Mouse (Mus musculus) limb, embryonic 15.5 days (tissue): ENCODE results near the gene 4930452B06Rik. TPM values are rescaled to one million over a fixed set of nuclear protein-coding genes. Genes with fewer than 3 reads are reported as not detected.

Experiments
- ATAC-seq: fragments of 200-750 bp; cut with Nextera tagmentation; 2 replicates; pipeline ENCODE4 v1.8.0; 2017; ENCODE audit warnings: low read depth, moderate TSS enrichment; ENCODE audit not compliant: insufficient number of reproducible peaks, low FRiP score, low TSS enrichment
- H3K27ac ChIP-seq: fragments of 300-500 bp; sonication (generic); 2 replicates; pipeline ENCODE4 v1.5.1; 2015; ENCODE audit warnings: moderate library complexity, mild to moderate bottlenecking, inconsistent platforms
- H3K27me3 ChIP-seq: fragments of 300-500 bp; sonication (generic); 2 replicates; pipeline ENCODE4 v1.6.1; 2015; ENCODE audit warnings: inconsistent platforms
- H3K36me3 ChIP-seq: fragments of 300-500 bp; sonication (generic); 2 replicates; pipeline ENCODE4 v1.6.1; 2015; ENCODE audit warnings: inconsistent platforms
- H3K4me1 ChIP-seq: fragments of 300-500 bp; sonication (generic); 2 replicates; pipeline ENCODE4 v1.6.1; 2015; ENCODE audit warnings: inconsistent platforms
- H3K4me2 ChIP-seq: fragments of 300-500 bp; sonication (generic); 2 replicates; pipeline ENCODE4 v1.6.1; 2015; ENCODE audit warnings: mild to moderate bottlenecking, inconsistent platforms
- H3K4me3 ChIP-seq: fragments of 300-500 bp; sonication (generic); 2 replicates; pipeline ENCODE4 v1.5.1; 2015; ENCODE audit warnings: mild to moderate bottlenecking, inconsistent platforms
- H3K9ac ChIP-seq: fragments of 300-500 bp; sonication (generic); 2 replicates; pipeline ENCODE4 v1.6.1; 2015; ENCODE audit warnings: inconsistent platforms
- H3K9me3 ChIP-seq: fragments of 300-500 bp; sonication (generic); 2 replicates; pipeline ENCODE4 v1.6.1; 2016; ENCODE audit warnings: inconsistent platforms
- WGBS: fragments of 180-500 bp; shearing (Covaris S2); methylation state at CpG from one replicate; pipeline ENCODE4 v1.1.7; 2015; 5-methylcytosine and 5-hydroxymethylcytosine counted together
- polyA plus RNA-seq: library from polyadenylated mRNA; unstranded; fragments of >200 nt; fragmentation: Nextera tagmentation; extraction: Ambion mirVana; gene quantifications from 2 replicates; pipeline ENCODE4 v1.2.1, GENCODE M21; 2015

The 4930452B06Rik gene
- polyA plus RNA-seq, 1 experiment from 2014 or later = 3.8 TPM

- WGBS = 80% methylated on average over 5 of the region's 5 CpGs
- no peak for ATAC-seq
- Histone ChIP-seq H3K4me2 (no peak overlapping the region), H3K36me3 (no peaks in the 10 kb centered on the region), H3K27me3 (no peaks in the 10 kb centered on the region), H3K9ac (no peak overlapping the region), H3K4me3 (no peak overlapping the region), H3K4me1 (no peaks in the 10 kb centered on the region), H3K27ac (no peak overlapping the region), H3K9me3 (no peaks in the 10 kb centered on the region)
Measured at GRCm38 (mm10) chr14:8475851-8476250, 190.2 kb downstream of the 4930452B06Rik start.

GRCm38 (mm10) chr14:8472884-8473283, 193.2 kb downstream of the 4930452B06Rik start:
- Histone ChIP-seq H3K4me1 (no peaks in the 10 kb centered on the region), H3K27me3 (no peaks in the 10 kb centered on the region), H3K9me3 (no peaks in the 10 kb centered on the region), H3K4me3 (no peak overlapping the region), H3K9ac (no peak overlapping the region), H3K4me2 (no peak overlapping the region), H3K36me3 (no peaks in the 10 kb centered on the region), H3K27ac (no peak overlapping the region)
- WGBS = 79% methylated on average over 2 of the region's 2 CpGs
- no peak for ATAC-seq

GRCm38 (mm10) chr14:8464401-8465154, 201.5 kb downstream of the 4930452B06Rik start:
- H3K9me3 ChIP-seq = no peaks in the 10 kb centered on the region
- no peak for ATAC-seq
- 0 out of 2 replicates have a peak, but pooled peaks cover 2% of the 10 kb centered on the region for H3K4me1 ChIP-seq
- H3K36me3 ChIP-seq = no peaks in the 10 kb centered on the region
- no peak overlapping the region for H3K4me3 ChIP-seq
- no peaks in the 10 kb centered on the region; the same call in 1 of the 2 replicates for H3K27me3 ChIP-seq
- WGBS = 30% methylated on average over 14 of the region's 14 CpGs
- H3K4me2 ChIP-seq = no peak overlapping the region
- H3K27ac ChIP-seq = no peak overlapping the region
- H3K9ac ChIP-seq = no peak overlapping the region

- Histone ChIP-seq H3K4me3 (no peak overlapping the region), H3K4me1 (0 out of 2 replicates have a peak, but pooled peaks cover 2% of the 10 kb centered on the region), H3K9ac (no peak overlapping the region), H3K27ac (no peak overlapping the region), H3K27me3 (no peaks in the 10 kb centered on the region; the same call in 1 of the 2 replicates), H3K36me3 (no peaks in the 10 kb centered on the region), H3K4me2 (no peak overlapping the region), H3K9me3 (no peaks in the 10 kb centered on the region)
- no peak for ATAC-seq
- WGBS = 46% methylated on average over 4 of the region's 4 CpGs
Measured at GRCm38 (mm10) chr14:8462973-8463372, 203.1 kb downstream of the 4930452B06Rik start.

- no peak for ATAC-seq
- no peak overlapping the region for H3K4me2 ChIP-seq
- H3K9ac ChIP-seq = no peak overlapping the region
- 0 out of 2 replicates have a peak, but pooled peaks cover 2% of the 10 kb centered on the region for H3K4me1 ChIP-seq
- no peak overlapping the region for H3K27ac ChIP-seq
- no peaks in the 10 kb centered on the region for H3K9me3 ChIP-seq
- no peak overlapping the region for H3K4me3 ChIP-seq
- H3K27me3 ChIP-seq = no peaks in the 10 kb centered on the region; the same call in 1 of the 2 replicates
- H3K36me3 ChIP-seq = no peaks in the 10 kb centered on the region
- 65% methylated on average over 6 of the region's 6 CpGs for WGBS
Measured at GRCm38 (mm10) chr14:8462321-8462909, 203.6 kb downstream of the 4930452B06Rik start.

GRCm38 (mm10) chr14:8460226-8461129, 205.6 kb downstream of the 4930452B06Rik start:
- H3K4me3 ChIP-seq = no peak overlapping the region
- H3K27ac ChIP-seq = no peak overlapping the region
- H3K9me3 ChIP-seq = no peaks in the 10 kb centered on the region
- 0 out of 2 replicates have a peak, but pooled peaks cover 2% of the 10 kb centered on the region for H3K4me1 ChIP-seq
- no peak overlapping the region for H3K9ac ChIP-seq
- no peak overlapping the region for H3K4me2 ChIP-seq
- no peaks in the 10 kb centered on the region; the same call in 1 of the 2 replicates for H3K27me3 ChIP-seq
- no peak for ATAC-seq
- 38% methylated on average over 19 of the region's 19 CpGs for WGBS
- H3K36me3 ChIP-seq = no peaks in the 10 kb centered on the region

- Histone ChIP-seq H3K4me2 (no peak overlapping the region), H3K9me3 (no peaks in the 10 kb centered on the region), H3K36me3 (no peaks in the 10 kb centered on the region), H3K4me1 (0 out of 2 replicates have a peak, but pooled peaks cover 2% of the 10 kb centered on the region), H3K27ac (no peak overlapping the region), H3K4me3 (no peak overlapping the region), H3K27me3 (no peaks in the 10 kb centered on the region; the same call in 1 of the 2 replicates), H3K9ac (no peak overlapping the region)
- no peak for ATAC-seq
- 43% methylated on average over 4 of the region's 4 CpGs for WGBS
Measured at GRCm38 (mm10) chr14:8459759-8460158, 206.3 kb downstream of the 4930452B06Rik start.

- 87% methylated on average over 4 of the region's 4 CpGs for WGBS
- no peaks in the 10 kb centered on the region for H3K4me1 ChIP-seq
- H3K9ac ChIP-seq = no peak overlapping the region
- no peaks in the 10 kb centered on the region for H3K36me3 ChIP-seq
- H3K9me3 ChIP-seq = no peaks in the 10 kb centered on the region
- H3K27ac ChIP-seq = no peak overlapping the region
- H3K4me2 ChIP-seq = no peak overlapping the region
- no peaks in the 10 kb centered on the region for H3K27me3 ChIP-seq
- no peak for ATAC-seq
- no peak overlapping the region for H3K4me3 ChIP-seq
Measured at GRCm38 (mm10) chr14:8451117-8451516, 214.9 kb downstream of the 4930452B06Rik start.

- no peak overlapping the region for H3K27ac ChIP-seq
- WGBS = 91% methylated on average over 6 of the region's 6 CpGs
- no peak overlapping the region for H3K9ac ChIP-seq
- H3K4me3 ChIP-seq = no peak overlapping the region
- no peak overlapping the region for H3K4me2 ChIP-seq
- no peaks in the 10 kb centered on the region for H3K36me3 ChIP-seq
- no peaks in the 10 kb centered on the region for H3K27me3 ChIP-seq
- no peaks in the 10 kb centered on the region for H3K4me1 ChIP-seq
- no peak for ATAC-seq
- H3K9me3 ChIP-seq = no peaks in the 10 kb centered on the region
Measured at GRCm38 (mm10) chr14:8450342-8450741, 215.7 kb downstream of the 4930452B06Rik start.

- ATAC-seq = no peak
- Histone ChIP-seq H3K9me3 (no peaks in the 10 kb centered on the region), H3K27me3 (no peaks in the 10 kb centered on the region), H3K4me2 (no peak overlapping the region), H3K36me3 (no peaks in the 10 kb centered on the region), H3K4me1 (no peaks in the 10 kb centered on the region), H3K4me3 (no peak overlapping the region), H3K9ac (no peak overlapping the region), H3K27ac (no peak overlapping the region)
Measured at GRCm38 (mm10) chr14:8449299-8449698, 216.7 kb downstream of the 4930452B06Rik start.

- Histone ChIP-seq H3K4me1 (no peaks in the 10 kb centered on the region), H3K36me3 (no peaks in the 10 kb centered on the region), H3K4me3 (no peak overlapping the region), H3K9ac (no peak overlapping the region), H3K4me2 (no peak overlapping the region), H3K9me3 (no peaks in the 10 kb centered on the region), H3K27ac (no peak overlapping the region), H3K27me3 (no peaks in the 10 kb centered on the region)
- 100% methylated on average over 1 of the region's 1 CpGs for WGBS
- ATAC-seq = no peak
Measured at GRCm38 (mm10) chr14:8447352-8447751, 218.7 kb downstream of the 4930452B06Rik start.
